Comparison of ENCODE assay signal across 25 mouse cellular contexts in genomic region chr7:129421181-129421580, GRCm38 (mm10).
"Had no signal": no experiment of that assay in that cellular context is flagged by ENCODE, and none has a peak within 500 bp of the region (broad histone marks: within the 10 kb centered on the region; RNA-seq: fewer than 3 reads in every experiment).

No protein-coding gene starts in this region.

- H3K4me3 ChIP-seq: heart, adult 2 months; heart, embryonic 13.5 days; heart, embryonic 15.5 days; hindbrain, embryonic 13.5 days; hindbrain, embryonic 15.5 days; kidney, embryonic 15.5 days; limb, embryonic 13.5 days; limb, embryonic 15.5 days; liver, embryonic 12.5 days had no signal

- H3K9ac ChIP-seq: heart, embryonic 13.5 days; heart, embryonic 15.5 days; hindbrain, embryonic 13.5 days; hindbrain, embryonic 15.5 days; kidney, embryonic 15.5 days; limb, embryonic 13.5 days; limb, embryonic 15.5 days; liver, embryonic 12.5 days; liver, embryonic 14.5 days had no signal

- H3K27me3 ChIP-seq: heart, embryonic 13.5 days; heart, embryonic 15.5 days; hindbrain, embryonic 15.5 days; kidney, embryonic 15.5 days; limb, embryonic 13.5 days; limb, embryonic 15.5 days; liver, embryonic 12.5 days had no signal

- H3K4me2 ChIP-seq: heart, embryonic 11.5 days; heart, embryonic 13.5 days; heart, embryonic 15.5 days; hindbrain, embryonic 13.5 days; hindbrain, embryonic 15.5 days; kidney, embryonic 15.5 days; limb, embryonic 13.5 days; limb, embryonic 15.5 days; liver, embryonic 12.5 days had no signal

- DNase-seq: gastrocnemius, postnatal 25 days; heart, adult 11 months; heart, adult 2 months; heart, postnatal 14 days; heart, postnatal 36 days; kidney, adult 18-20 months; kidney, adult 9 months; kidney, postnatal 14 days; kidney, postnatal 36 days; layer of hippocampus, adult 9-11 months; layer of hippocampus, postnatal 36 days; left cerebral cortex, postnatal 4 days had no signal

- H3K9me3 ChIP-seq: heart, embryonic 13.5 days; heart, embryonic 15.5 days; hindbrain, embryonic 13.5 days; hindbrain, embryonic 15.5 days; kidney, embryonic 15.5 days; limb, embryonic 13.5 days; limb, embryonic 15.5 days; liver, embryonic 12.5 days had no signal

- H3K27ac ChIP-seq: heart, adult 2 months; heart, embryonic 13.5 days; heart, embryonic 15.5 days; hindbrain, embryonic 13.5 days; hindbrain, embryonic 15.5 days; hindbrain, postnatal 0 days; kidney, embryonic 15.5 days; kidney, postnatal 0 days; limb, embryonic 13.5 days; limb, embryonic 15.5 days; liver, embryonic 12.5 days; liver, embryonic 14.5 days had no signal

- H3K4me1 ChIP-seq: heart, embryonic 13.5 days; heart, embryonic 15.5 days; hindbrain, embryonic 13.5 days; hindbrain, embryonic 15.5 days; kidney, embryonic 15.5 days; limb, embryonic 13.5 days; limb, embryonic 15.5 days; liver, embryonic 12.5 days had no signal

- ATAC-seq: hindbrain, postnatal 0 days; intestine, postnatal 0 days; liver, embryonic 12.5 days had no signal

- H3K36me3 ChIP-seq: heart, embryonic 13.5 days; heart, embryonic 15.5 days; hindbrain, embryonic 13.5 days; hindbrain, embryonic 15.5 days; kidney, embryonic 15.5 days; limb, embryonic 13.5 days; limb, embryonic 15.5 days; liver, embryonic 12.5 days had no signal
